Mouse (Mus musculus) CH12.LX (cell line): ENCODE measurements around the gene Krtdap.

Experiments used
- CHD2 ChIP-seq: IDR thresholded peaks from 2 replicates; pipeline ENCODE4 v1.6.1; 2011; ENCODE audit warnings: low read length, improper control_type of control experiment
- CTCF ChIP-seq, 2 experiments: IDR thresholded peaks in 1 of 2; conservative IDR thresholded peaks in 1 of 2; 2 replicates each; pipeline ENCODE4 v1.5.1; 2011 to 2012; ENCODE audit warnings: low read depth in 2 of 2, low read length in 2 of 2, improper control_type of control experiment in 1 of 2, inconsistent platforms in 1 of 2, mild to moderate bottlenecking in 1 of 2, moderate library complexity in 1 of 2
- ELF1 ChIP-seq: IDR thresholded peaks from 2 replicates; pipeline ENCODE4 v1.6.1; 2014; ENCODE audit warnings: low read depth, mild to moderate bottlenecking, inconsistent platforms, low read length, improper control_type of control experiment
- EP300 ChIP-seq: IDR thresholded peaks from 2 replicates; pipeline ENCODE4 v1.6.1; 2011; ENCODE audit warnings: low read length, improper control_type of control experiment
- ETS1 ChIP-seq: conservative IDR thresholded peaks from 2 replicates; pipeline ENCODE4 v1.6.1; 2012; ENCODE audit warnings: low read depth, mild to moderate bottlenecking, inconsistent platforms, low read length, improper control_type of control experiment, moderate library complexity
- MYC ChIP-seq: IDR thresholded peaks from 2 replicates; pipeline ENCODE4 v1.6.1; 2011; ENCODE audit warnings: low read depth, mild to moderate bottlenecking, improper control_type of control experiment, low read length
- POLR2A ChIP-seq: IDR thresholded peaks from 2 replicates; pipeline ENCODE4 v1.6.1; 2011; ENCODE audit warnings: low read depth, mild to moderate bottlenecking, improper control_type of control experiment, low read length
- POLR2AphosphoS2 ChIP-seq: IDR thresholded peaks from 2 replicates; pipeline ENCODE4 v1.6.1; 2011; ENCODE audit warnings: low read depth, low read length, improper control_type of control experiment
- RCOR1 ChIP-seq: conservative IDR thresholded peaks from 2 replicates; pipeline ENCODE4 v1.6.1; 2012; ENCODE audit warnings: low read depth, mild to moderate bottlenecking, inconsistent platforms, low read length, improper control_type of control experiment
- SIN3A ChIP-seq: IDR thresholded peaks from 2 replicates; pipeline ENCODE4 v1.6.1; 2012; ENCODE audit warnings: low read length, improper control_type of control experiment, inconsistent platforms
- TBP ChIP-seq: conservative IDR thresholded peaks from 2 replicates; pipeline ENCODE4 v1.6.1; 2011; ENCODE audit warnings: low read depth, low read length, improper control_type of control experiment
- USF1 ChIP-seq: IDR thresholded peaks from 2 replicates; pipeline ENCODE4 v1.6.1; 2014; ENCODE audit warnings: low read depth, mild to moderate bottlenecking, inconsistent platforms, low read length, improper control_type of control experiment

DNA sequence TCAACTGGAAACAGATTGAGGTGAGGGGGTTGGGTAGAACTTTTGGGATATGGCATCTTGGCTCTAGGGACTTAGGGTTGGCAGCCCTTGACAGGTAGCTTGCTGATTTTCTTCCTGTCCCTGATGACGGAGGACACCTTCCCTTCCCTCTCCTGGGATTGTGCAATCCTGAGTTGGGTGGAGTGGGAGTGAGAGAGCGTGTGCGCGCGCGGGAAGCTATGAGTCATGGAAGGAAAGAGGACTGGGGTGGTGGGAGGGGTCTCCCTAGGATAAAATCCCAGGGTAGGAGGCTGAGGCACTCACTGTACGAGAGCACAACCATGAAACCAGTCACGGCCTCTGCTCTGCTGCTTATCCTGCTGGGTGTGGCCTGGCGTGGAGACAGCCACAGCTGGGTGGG is 11.6 kb upstream of the Krtdap start:
- no peak for TF ChIP-seq POLR2A
- TF ChIP-seq SIN3A = no peak
- no peak for TF ChIP-seq EP300
- no peak for TF ChIP-seq MYC
- TF ChIP-seq CTCF (conservative IDR thresholded peaks at IDR 0.05 in 1 of 2, IDR thresholded peaks at IDR 0.05 in 1 of 2; ENCODE audit: low read depth in 2 of 2, low read length in 2 of 2) = no peak
- no peak for TF ChIP-seq ETS1
- no peak for TF ChIP-seq RCOR1
- no peak for TF ChIP-seq CHD2
- TF ChIP-seq TBP = no peak
- no peak for TF ChIP-seq ELF1
- no peak for TF ChIP-seq USF1
- TF ChIP-seq POLR2AphosphoS2 = no peak
